Mouse (Mus musculus) Patski (cell line): Measurements from ENCODE around the gene Tmem56. TPM values are rescaled to one million over a fixed set of nuclear protein-coding genes. Genes with fewer than 3 reads are reported as not detected.

Experiments
- ATAC-seq: fragments of 100-300 bp; one replicate; pipeline ENCODE4 v1.8.0; 2021
- CTCF ChIA-PET: fragments of 350-600 bp; sonication (Branson Sonifier 250); formaldehyde crosslinking; loops from one replicate; lab custom pipeline; 2022; ENCODE audit warnings: inconsistent platforms; lab: Charles Lee
- POLR2A ChIA-PET: fragments of 350-600 bp; sonication (Branson Sonifier 250); formaldehyde crosslinking; loops from one replicate; lab custom pipeline; 2022; ENCODE audit warnings: antibody characterized with exemption, inconsistent platforms; lab: Charles Lee
- DNase-seq: peaks from one replicate; pipeline ENCODE4 v3.0.0-alpha.2; 2011; ENCODE audit warnings: low read depth, low spot score
- H3K27me3 ChIP-seq: fragments of 371-371 bp; one replicate; pipeline ENCODE4 v1.5.1; 2021
- CTCF ChIP-seq: fragments of 100-300 bp; IDR thresholded peaks from one replicate; pipeline ENCODE4 v1.5.1; 2021
- in situ Hi-C: fragments of 300-500 bp; cut with MboI; formaldehyde crosslinking; loops from 3 replicates; pipeline ENCODE4 v1.11.1; 2018; ENCODE audit warnings: low pct_unique_long_range_greater_than_20kb, mixed read lengths
- polyA plus RNA-seq: library from polyadenylated mRNA; unstranded; gene quantifications from one replicate; pipeline ENCODE4 v1.2.3, GENCODE M21; 2021

The Tmem56 gene
- polyA plus RNA-seq, 1 experiment from 2014 or later = 0.10 TPM

DNA sequence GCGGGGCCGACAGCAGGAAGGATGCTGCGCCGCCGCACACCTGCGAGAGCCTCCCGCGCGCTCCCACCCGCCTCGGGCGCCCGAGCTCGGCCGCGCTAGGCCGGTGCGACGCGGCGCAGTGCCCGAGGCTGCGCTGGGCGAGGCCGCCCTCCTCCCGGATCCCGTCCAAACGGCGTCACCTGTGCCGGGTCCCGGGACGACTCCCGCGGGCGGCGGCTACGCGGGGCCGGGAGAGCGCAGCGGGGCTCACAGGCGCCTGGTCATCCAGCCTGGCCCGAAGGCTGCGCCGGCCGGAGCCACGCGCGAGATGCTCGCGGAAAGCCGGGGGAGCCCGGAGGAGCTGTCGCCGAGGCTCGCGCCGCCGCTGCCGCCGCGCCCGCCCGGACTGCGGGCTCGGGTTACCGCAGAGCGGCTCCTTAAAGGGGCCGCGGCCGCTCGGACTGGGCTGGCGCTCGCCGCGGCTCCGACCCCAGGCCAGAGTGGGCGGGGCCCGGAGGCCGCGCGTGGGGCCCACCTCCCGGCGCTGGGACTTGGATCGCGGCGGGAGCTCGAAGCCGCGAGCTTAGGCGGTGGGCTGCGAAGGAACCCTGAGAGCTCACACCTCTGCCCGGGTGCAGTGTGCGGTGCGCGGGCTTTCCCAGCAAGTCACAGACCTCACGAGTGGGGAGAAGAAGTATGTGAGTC, 20.2 kb downstream of the Tmem56 start:
- TF ChIP-seq CTCF = no peak
- ChIA-PET POLR2A (interaction anchor here (1.0 to 1.7 kb wide), 2 partner anchors 9 to 10 kb away, joined by 3 to 9 read pairs; no protein-coding TSS in a partner anchor), CTCF (interaction anchor here (0.7 kb wide), 1 partner anchor 22 kb away, joined by 3 read pairs; no protein-coding TSS in a partner anchor)
- no peak for DNase-seq
- ATAC-seq = peak; percentile 67
- in situ Hi-C loops = no loop called here
- H3K27me3 ChIP-seq = peaks cover 30% of the 10 kb centered on the region

DNA sequence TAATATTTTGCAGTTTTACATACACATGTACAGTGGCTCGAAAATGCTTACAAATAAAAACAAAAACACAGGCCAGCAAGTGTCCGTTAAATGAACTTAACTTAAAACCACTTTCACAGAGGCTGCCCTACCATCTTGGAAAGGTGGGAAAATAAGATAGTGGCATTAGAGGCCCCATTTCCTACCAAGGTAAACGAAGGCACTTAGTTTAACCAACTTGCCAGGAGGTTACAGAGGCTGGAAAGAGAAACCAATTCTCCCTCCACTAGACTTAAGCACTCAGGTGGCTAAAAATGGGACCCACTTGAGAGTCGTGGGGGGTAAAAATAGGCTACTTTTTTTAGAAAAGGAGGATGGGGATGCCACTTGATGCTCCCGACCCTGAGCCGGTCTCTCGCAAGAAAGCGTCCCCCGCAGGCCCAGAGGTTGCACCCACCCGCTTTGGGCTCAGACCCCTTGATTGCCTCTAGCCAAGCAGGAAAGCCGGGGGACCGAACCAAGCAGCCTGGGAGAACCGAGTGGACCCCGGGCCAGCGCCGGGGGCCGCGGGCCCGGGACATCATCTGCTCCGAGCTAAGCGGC, 20.9 kb downstream of the Tmem56 start:
- ChIA-PET CTCF (no interaction called here), POLR2A (no interaction called here)
- TF ChIP-seq CTCF = no peak
- ATAC-seq = no peak
- H3K27me3 ChIP-seq = peaks cover 30% of the 10 kb centered on the region
- DNase-seq = no peak
- in situ Hi-C loops = no loop called here

DNA sequence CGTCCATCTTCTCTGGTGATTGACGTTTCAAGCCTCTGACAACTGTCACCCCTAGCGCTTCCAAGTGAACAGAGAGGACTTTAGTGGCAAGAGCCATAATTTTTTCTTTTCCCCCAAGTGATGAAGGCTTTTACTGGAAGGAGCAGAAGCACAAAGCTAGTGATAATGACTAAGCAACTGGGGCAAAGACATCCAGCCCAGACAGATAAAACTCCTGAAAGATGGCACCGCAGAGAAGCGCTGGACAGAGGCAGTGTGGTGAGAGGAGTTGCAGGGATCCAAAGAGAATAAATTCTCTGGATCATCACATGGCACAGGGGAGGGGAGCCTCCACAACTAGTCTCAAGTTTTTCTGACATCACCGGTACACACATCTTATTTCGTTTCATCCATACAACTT, 21.6 kb downstream of the Tmem56 start:
- no peak for TF ChIP-seq CTCF
- in situ Hi-C loops = no loop called here
- ChIA-PET POLR2A (no interaction called here), CTCF (no interaction called here)
- no peak for ATAC-seq
- peaks cover 29% of the 10 kb centered on the region for H3K27me3 ChIP-seq
- DNase-seq = no peak

DNA sequence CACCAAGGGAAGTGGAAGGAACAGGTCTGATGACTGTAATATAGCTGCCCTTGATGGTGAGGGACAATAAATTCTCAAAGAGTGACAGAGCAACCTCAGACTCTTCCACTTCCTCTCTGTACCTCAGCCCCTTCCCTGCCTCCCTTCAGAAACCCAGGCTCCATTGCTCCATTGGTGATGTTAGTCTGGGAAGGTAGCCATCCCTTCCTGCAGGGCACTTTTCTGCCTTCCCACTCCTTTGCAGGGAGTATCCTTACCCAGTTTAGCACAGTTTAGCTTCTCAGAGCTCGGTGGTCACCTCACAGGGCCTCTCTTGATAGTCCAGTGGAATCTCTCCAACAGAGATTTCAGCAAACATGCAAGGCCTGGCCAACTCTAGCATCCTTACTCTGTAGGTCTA, 22.1 kb downstream of the Tmem56 start:
- in situ Hi-C loops = no loop called here
- peaks cover 25% of the 10 kb centered on the region for H3K27me3 ChIP-seq
- ATAC-seq (no peak), DNase-seq (no peak)
- no peak for TF ChIP-seq CTCF
- ChIA-PET POLR2A (no interaction called here), CTCF (no interaction called here)

DNA sequence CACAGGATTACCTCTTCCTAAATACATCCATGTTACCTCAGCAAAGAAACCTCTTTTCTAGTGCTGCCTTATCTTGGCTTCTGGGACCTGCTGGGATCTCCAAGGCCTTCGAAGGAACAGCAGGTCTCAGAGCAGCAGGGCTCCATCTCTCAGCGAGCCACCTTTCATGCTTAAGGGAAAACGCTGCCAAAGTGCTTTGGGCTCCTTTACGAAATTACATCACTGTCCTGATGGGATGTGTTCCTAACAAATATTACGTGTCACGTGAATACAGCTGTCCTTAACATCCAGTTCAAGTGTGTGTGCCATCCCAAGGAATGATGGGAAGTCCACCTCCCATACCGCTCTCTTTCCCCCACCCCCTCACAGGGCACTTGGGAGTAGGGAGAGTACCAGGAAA, 22.9 kb downstream of the Tmem56 start:
- in situ Hi-C loops = no loop called here
- no peak for ATAC-seq
- TF ChIP-seq CTCF = no peak
- H3K27me3 ChIP-seq = peaks cover 23% of the 10 kb centered on the region
- ChIA-PET POLR2A (no interaction called here), CTCF (interaction anchor here (1.5 kb wide), 1 partner anchor 20 kb away, joined by 4 read pairs; no protein-coding TSS in a partner anchor)
- DNase-seq = no peak

DNA sequence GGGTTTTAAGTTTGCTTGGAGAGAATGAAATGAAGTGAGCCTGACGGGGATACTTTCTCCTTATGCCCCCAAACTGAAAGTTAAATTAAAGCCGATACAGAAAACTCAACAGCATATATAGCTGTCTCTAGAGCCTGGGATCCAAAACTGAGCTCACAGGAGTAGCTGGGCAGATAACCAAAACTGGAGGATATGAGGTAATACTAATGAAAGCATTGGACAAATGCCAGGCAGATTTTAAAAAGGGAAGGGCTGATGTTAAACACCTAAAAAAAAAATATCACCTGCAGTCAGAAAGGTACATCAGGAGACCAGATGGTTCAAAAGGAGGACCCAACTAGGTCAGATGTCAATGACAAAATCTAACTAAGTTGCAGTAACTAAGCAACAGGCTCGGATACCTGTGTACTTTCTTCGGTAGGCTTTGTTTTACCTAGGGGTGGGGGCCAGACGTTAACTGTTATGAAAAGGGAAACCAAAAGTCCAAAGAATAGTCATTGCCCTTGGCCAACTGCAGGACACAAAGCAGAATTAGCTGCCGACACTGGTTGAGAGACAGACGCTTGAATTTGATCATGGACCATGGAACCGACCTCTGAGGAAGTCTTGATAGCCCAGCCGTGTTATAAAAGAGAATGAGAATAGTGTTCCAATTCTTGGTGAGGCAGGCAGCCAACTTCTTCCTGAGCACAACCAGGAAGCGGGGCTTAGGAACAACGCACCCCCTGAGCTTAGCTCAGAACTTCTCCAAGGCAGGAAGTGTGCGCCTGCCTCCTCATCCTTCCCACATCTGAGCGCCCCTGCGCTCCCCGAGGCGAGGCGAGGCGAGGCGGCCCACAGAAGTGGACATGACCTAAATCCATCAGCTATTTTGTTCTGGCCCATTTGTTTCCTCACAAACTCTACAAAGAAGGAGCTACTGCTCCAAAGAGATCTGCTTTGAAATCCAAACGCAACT, 24.1 kb downstream of the Tmem56 start:
- TF ChIP-seq CTCF = no peak
- DNase-seq (no peak), ATAC-seq (no peak)
- ChIA-PET POLR2A (no interaction called here), CTCF (interaction anchor here (0.9 to 1.5 kb wide), 3 partner anchors 17 to 20 kb away, joined by 3 to 4 read pairs (median 3); no protein-coding TSS in a partner anchor)
- in situ Hi-C loops = no loop called here
- peaks cover 13% of the 10 kb centered on the region for H3K27me3 ChIP-seq

DNA sequence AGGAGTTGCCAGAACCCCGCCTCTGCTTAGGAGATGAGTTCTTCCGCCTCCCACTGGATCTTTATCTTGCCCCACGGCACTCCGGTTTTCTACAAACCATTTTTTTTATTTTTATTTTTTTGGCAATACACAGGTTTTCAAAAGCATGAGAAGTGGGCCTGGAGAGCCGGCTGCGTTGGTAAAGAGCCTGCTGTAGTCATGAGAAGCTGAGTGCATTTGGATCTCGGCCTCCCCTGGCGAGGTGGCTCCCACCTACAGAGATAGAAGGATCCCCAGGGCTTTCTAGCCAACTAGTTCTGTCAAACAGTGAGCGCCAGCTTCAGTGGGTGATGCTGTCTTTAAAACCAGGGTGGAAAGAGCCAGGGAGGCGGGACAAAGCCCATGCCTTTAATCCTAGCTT, 25.5 kb downstream of the Tmem56 start:
- in situ Hi-C loops = no loop called here
- ChIA-PET POLR2A (no interaction called here), CTCF (interaction anchor here (1.3 kb wide), 1 partner anchor 21 kb away, joined by 3 read pairs; no protein-coding TSS in a partner anchor)
- no peak for ATAC-seq
- TF ChIP-seq CTCF = no peak
- peaks cover 13% of the 10 kb centered on the region for H3K27me3 ChIP-seq
- DNase-seq = no peak

DNA sequence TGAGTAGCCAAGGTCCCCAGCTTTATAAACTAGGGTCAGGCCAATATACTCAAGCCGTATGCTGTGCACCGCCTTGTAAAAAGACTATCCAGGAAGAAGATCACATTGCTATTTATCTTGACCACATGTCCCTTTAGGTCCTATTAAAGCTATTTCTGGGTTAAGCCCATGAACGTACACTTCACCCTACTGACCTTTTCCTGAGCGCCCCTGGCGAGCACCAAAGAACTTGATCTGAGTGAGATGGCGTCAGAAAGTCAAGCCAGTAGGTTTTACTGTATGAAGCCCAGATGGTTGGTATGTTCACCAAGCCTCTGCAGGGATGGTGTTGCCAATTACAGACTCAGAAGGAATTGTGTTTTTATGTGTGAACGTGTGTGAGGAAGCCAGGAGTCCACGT, 26.8 kb downstream of the Tmem56 start:
- POLR2A ChIA-PET = interaction anchor here (0.6 to 1.0 kb wide), 2 partner anchors 10 to 604 kb away, joined by 3 to 4 read pairs; no protein-coding TSS in a partner anchor

DNA sequence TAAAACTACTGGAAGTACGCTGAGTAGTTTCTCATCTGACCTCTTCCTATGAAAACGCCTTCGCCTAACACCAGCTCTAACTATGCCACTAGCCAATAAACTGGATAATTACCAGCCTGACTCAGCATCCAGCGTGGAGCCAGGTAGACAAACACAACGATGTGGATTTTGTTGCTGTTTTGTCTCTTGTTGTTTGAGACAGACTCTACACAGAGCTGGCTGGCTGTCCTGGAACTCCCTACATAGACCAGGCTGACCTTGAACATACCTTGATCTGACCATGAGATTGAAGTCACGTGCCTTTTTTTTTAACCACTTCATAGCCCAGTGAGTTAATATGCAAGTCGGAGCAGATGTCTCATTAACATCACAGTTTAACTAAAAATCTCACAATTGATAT, 27.4 kb downstream of the Tmem56 start:
- in situ Hi-C loops = no loop called here
- ChIA-PET CTCF (interaction anchor here (1.4 to 1.6 kb wide), 2 partner anchors 8 to 19 kb away, joined by 3 to 4 read pairs; no protein-coding TSS in a partner anchor), POLR2A (no interaction called here)
- no peak for TF ChIP-seq CTCF
- H3K27me3 ChIP-seq = no peaks in the 10 kb centered on the region
- DNase-seq = no peak
- no peak for ATAC-seq

More for the DNA sequence above, 26.8 kb downstream of the Tmem56 start:
- in situ Hi-C loops = no loop called here
- CTCF ChIA-PET = interaction anchor here (1.1 to 1.6 kb wide), 4 partner anchors 8 to 85 kb away, joined by 3 to 4 read pairs (median 4); partner anchors contain the start of gene Rwdd3
- H3K27me3 ChIP-seq = peaks cover under 1% of the 10 kb centered on the region
- ATAC-seq = no peak
- no peak for DNase-seq
- TF ChIP-seq CTCF = no peak

DNA sequence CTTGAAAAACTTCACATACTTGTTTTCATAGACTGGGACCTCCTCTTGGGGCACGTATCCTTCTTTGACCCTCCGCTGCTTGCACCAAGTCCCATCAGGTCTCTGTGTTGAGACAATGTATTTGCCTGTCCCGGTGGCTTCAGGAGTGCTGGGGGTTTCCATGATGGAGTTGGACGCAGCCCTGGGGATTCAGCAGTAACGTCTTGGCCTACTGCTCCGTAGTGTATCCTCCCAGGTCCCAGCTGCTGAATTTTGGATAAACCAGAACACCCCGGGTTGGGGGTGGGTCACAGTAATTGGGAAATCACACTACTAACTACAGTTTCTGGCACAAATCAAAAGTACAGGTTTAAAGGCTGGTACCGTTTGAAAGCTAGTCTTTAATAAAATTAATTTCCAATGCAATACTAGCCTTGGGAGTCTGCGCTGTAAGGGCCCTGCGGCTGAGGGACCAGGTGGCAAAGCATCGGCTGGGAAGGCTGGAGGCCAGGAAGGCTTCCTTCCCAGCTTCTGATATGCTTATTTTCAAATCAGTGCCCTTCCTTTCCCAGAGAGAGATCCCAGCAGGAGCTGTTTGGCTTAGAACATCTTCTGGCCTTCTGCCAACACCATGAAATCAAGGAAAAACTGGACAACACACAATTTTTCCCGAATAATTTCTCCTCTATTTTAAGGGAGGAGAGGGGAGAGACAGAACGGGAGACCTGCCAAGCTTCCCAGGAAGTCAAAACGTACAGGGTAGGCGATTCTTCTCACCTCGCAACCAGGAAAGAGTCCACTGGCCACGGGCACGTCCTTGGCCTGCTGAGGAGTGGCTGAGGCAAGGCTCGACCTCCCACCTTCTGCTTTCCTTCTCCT, 32.1 kb downstream of the Tmem56 start:
- DNase-seq = no peak
- ChIA-PET POLR2A (no interaction called here), CTCF (no interaction called here)
- in situ Hi-C loops = no loop called here
- H3K27me3 ChIP-seq = no peaks in the 10 kb centered on the region
- ATAC-seq = no peak
- no peak for TF ChIP-seq CTCF
